ENCODE assay signal across 12 mouse cellular contexts in the genomic region with DNA sequence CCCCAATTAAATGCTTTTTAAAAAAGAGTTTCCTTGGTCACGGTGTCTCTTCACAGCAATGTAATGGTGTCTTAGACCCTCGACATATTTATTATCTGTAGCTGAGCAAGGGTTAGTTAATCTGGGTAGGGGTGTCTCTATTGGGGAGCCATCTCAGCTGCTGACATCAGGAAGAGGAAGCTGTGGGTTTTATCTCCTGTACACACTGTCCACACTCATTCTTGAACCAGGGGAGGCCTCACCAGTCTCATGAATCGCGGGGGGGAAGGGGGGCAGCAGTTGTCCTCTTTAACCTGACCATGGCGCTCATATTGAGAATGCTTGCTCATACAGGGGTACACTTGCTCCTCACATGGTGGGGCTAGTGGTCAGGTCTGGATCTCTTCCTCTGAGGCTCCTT. TPM values are rescaled to one million over a fixed set of nuclear protein-coding genes. Genes with fewer than 3 reads are reported as not detected.
"Had no signal": no experiment of that assay in that cellular context is flagged by ENCODE, and none has a peak within 500 bp of the region (broad histone marks: within the 10 kb centered on the region; RNA-seq: fewer than 3 reads in every experiment).

No protein-coding gene starts in this region.

- DNase-seq: kidney, adult 8-10 months; kidney, postnatal 25 days; liver; lung, postnatal 14 days; right cerebral cortex, postnatal 14 days; thymus, postnatal 36 days had no signal

- ATAC-seq: inflammation-experienced regulatory T-cells, adult 6 months; intestine, postnatal 0 days; midbrain, embryonic 16.5 days had no signal

RNA-seq across cellular contexts. Expression of a gene that starts 1.4 kb away (rescaled TPM):
- total RNA-seq: layer of hippocampus, postnatal 25 days; left cerebral cortex, adult 8-10 months; left cerebral cortex, postnatal 36 days had no signal
